Mouse (Mus musculus): ENCODE data around the gene Prss43. TPM values are rescaled to one million over a fixed set of nuclear protein-coding genes. Genes with fewer than 3 reads are reported as not detected.
"Not testable (repeated sequence)": the region's sequence is repeated elsewhere in the genome, so short reads cannot be mapped to it uniquely, and the experiment has no call there.

Gene Prss43
- polyA plus RNA-seq, 1 experiment from 2014 or later, result not detected

- no peaks in the 10 kb centered on the region for H3K36me3 ChIP-seq (ENCODE audit: control insufficient read depth, insufficient read depth, low read length)
- no peak overlapping the region for H3K27ac ChIP-seq (ENCODE audit: low read length)
- no peaks in the 10 kb centered on the region for H3K9me3 ChIP-seq (replicated peaks; ENCODE audit: control insufficient read depth, low read length)
- H3K4me2 ChIP-seq (ENCODE audit: low read depth, low read length), result no peak overlapping the region
- H3K27me3 ChIP-seq (ENCODE audit: control insufficient read depth, insufficient read depth, low read length), result no peaks in the 10 kb centered on the region
- no peaks in the 10 kb centered on the region for H3K4me1 ChIP-seq (ENCODE audit: control insufficient read depth, insufficient read depth, low read length)
- ATAC-seq (ENCODE audit: insufficient read depth, low FRiP score), result no peak
- no peak overlapping the region for H3K9ac ChIP-seq (ENCODE audit: low read length)
- no peak overlapping the region for H3K4me3 ChIP-seq (replicated peaks; ENCODE audit: low read length)
- 82% methylated on average over 10 of the region's 10 CpGs for WGBS
Observed at GRCm38 (mm10) chr9:110797013-110797412, 29.5 kb upstream of the Prss43 start.

DNA sequence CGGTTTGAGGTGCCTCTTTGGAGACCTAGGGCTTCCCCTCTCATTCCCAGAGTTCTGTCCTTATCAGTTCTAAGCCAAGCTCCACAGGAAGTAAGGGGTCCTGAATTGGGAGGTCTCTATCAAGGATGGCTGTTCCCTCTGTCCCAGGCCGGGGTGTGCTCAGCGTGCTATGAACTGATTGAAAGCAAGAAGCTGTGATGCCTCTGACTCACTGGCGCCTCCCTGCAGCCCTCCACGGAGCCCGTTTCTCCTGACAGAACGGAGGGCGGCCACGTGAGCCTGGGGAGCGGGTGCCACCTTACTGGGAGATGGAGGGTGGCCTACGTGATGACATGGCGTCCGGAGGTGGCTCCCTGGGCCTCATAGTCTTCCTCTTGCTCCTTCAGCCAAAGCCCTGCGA lies 28.6 kb upstream of the Prss43 start, which contains the start of gene Prss42:
Gene Prss42, plus strand, starts transcription at position 301 of the 400 bp plus-strand sequence.
- ATAC-seq (ENCODE audit: insufficient read depth, low FRiP score), result no peak
- H3K36me3 ChIP-seq (ENCODE audit: control insufficient read depth, insufficient read depth, low read length), result no peaks in the 10 kb centered on the region
- H3K27ac ChIP-seq (ENCODE audit: low read length), result no peak within 1 kb of the TSS
- H3K9ac ChIP-seq (ENCODE audit: low read length), result no peak within 1 kb of the TSS
- no peaks in the 10 kb centered on the region for H3K27me3 ChIP-seq (ENCODE audit: control insufficient read depth, insufficient read depth, low read length)
- H3K4me3 ChIP-seq (replicated peaks; ENCODE audit: low read length), result no peak within 1 kb of the TSS
- no peaks in the 10 kb centered on the region for H3K4me1 ChIP-seq (ENCODE audit: control insufficient read depth, insufficient read depth, low read length)
- H3K9me3 ChIP-seq (replicated peaks; ENCODE audit: control insufficient read depth, low read length), result no peaks in the 10 kb centered on the region
- WGBS, result 92% methylated on average over 14 of the region's 14 CpGs
- H3K4me2 ChIP-seq (ENCODE audit: low read depth, low read length), result no peak within 1 kb of the TSS

DNA sequence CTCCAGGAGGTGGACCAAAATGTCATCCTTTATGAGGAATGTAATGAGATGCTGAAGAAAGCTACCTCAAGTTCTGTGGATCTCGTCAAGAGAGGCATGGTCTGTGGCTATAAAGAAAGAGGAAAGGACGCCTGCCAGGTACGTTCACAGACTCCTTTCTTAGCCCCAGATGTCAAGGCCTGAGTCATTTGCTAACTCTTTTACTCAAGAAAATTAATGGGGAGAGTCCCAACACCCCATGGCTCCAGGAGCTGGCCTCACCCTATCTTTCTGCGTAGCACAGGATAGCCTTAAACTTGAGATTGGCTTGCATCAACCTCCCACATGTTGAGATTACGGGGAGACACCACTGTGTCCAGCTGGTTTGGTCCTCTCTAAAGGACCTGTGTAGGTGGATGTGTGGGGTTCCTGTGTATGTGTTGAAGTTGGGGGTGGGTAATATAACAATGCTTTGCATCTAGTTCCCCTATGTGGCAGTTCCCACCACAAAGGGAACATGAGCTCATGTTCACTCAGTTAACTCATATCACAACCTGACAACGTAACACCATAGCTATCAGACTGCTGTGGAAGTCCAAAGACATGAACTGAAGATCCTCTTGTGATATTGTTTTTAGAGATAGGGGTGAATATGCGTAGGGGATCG lies 25.5 kb upstream of the Prss43 start:
- H3K27ac ChIP-seq (ENCODE audit: low read length), result no peak overlapping the region
- 89% methylated on average over 8 of the region's 8 CpGs for WGBS
- H3K27me3 ChIP-seq (ENCODE audit: control insufficient read depth, insufficient read depth, low read length), result no peaks in the 10 kb centered on the region
- no peak overlapping the region for H3K9ac ChIP-seq (ENCODE audit: low read length)
- no peaks in the 10 kb centered on the region for H3K9me3 ChIP-seq (replicated peaks; ENCODE audit: control insufficient read depth, low read length)
- H3K4me2 ChIP-seq (ENCODE audit: low read depth, low read length), result no peak overlapping the region
- no peaks in the 10 kb centered on the region for H3K4me1 ChIP-seq (ENCODE audit: control insufficient read depth, insufficient read depth, low read length)
- no peak overlapping the region for H3K4me3 ChIP-seq (replicated peaks; ENCODE audit: low read length)
- H3K36me3 ChIP-seq (ENCODE audit: control insufficient read depth, insufficient read depth, low read length), result no peaks in the 10 kb centered on the region
- no peak for ATAC-seq (ENCODE audit: insufficient read depth, low FRiP score)

- no peaks in the 10 kb centered on the region for H3K9me3 ChIP-seq (replicated peaks; ENCODE audit: control insufficient read depth, low read length)
- 64% methylated on average over 4 of the region's 4 CpGs for WGBS
- no peak overlapping the region for H3K27ac ChIP-seq (ENCODE audit: low read length)
- H3K4me1 ChIP-seq (ENCODE audit: control insufficient read depth, insufficient read depth, low read length), result no peaks in the 10 kb centered on the region
- H3K36me3 ChIP-seq (ENCODE audit: control insufficient read depth, insufficient read depth, low read length), result no peaks in the 10 kb centered on the region
- no peak for ATAC-seq (ENCODE audit: insufficient read depth, low FRiP score)
- no peak overlapping the region for H3K4me2 ChIP-seq (ENCODE audit: low read depth, low read length)
- no peak overlapping the region for H3K4me3 ChIP-seq (replicated peaks; ENCODE audit: low read length)
- H3K9ac ChIP-seq (ENCODE audit: low read length), result no peak overlapping the region
- no peaks in the 10 kb centered on the region for H3K27me3 ChIP-seq (ENCODE audit: control insufficient read depth, insufficient read depth, low read length)
Observed at GRCm38 (mm10) chr9:110803294-110803693, 23.2 kb upstream of the Prss43 start.

DNA sequence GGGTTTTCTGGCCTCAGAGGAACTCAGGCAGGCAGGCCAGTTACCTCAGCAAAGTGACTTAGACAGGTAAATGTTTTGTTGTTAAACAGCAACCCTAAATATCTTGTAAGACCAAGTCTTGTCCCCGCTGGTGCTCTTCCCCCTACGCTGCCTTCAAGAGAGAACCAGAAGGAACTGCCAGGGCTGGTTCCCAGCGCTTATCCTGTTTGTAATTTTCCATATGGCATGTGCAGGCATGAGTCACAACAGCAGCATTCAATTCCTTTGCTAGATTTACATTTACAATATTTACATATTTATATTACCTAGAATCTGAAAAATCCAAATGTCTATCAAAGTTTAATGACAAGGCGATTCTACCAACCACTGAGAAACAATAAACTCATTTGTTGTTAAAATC lies 16.4 kb upstream of the Prss43 start:
- Histone ChIP-seq H3K27me3 (ENCODE audit: control insufficient read depth, insufficient read depth, low read length) (no peaks in the 10 kb centered on the region), H3K4me3 (replicated peaks; ENCODE audit: low read length) (no peak overlapping the region), H3K4me1 (ENCODE audit: control insufficient read depth, insufficient read depth, low read length) (no peaks in the 10 kb centered on the region), H3K36me3 (ENCODE audit: control insufficient read depth, insufficient read depth, low read length) (no peaks in the 10 kb centered on the region), H3K9me3 (replicated peaks; ENCODE audit: control insufficient read depth, low read length) (no peaks in the 10 kb centered on the region), H3K27ac (ENCODE audit: low read length) (no peak overlapping the region), H3K4me2 (ENCODE audit: low read depth, low read length) (no peak overlapping the region), H3K9ac (ENCODE audit: low read length) (no peak overlapping the region)
- 76% methylated on average over 4 of the region's 4 CpGs for WGBS
- no peak for ATAC-seq (ENCODE audit: insufficient read depth, low FRiP score)

- Histone ChIP-seq H3K27ac (ENCODE audit: low read length) (no peak within 1 kb of the TSS), H3K27me3 (ENCODE audit: control insufficient read depth, insufficient read depth, low read length) (no peaks in the 10 kb centered on the region), H3K4me1 (ENCODE audit: control insufficient read depth, insufficient read depth, low read length) (no peaks in the 10 kb centered on the region), H3K36me3 (ENCODE audit: control insufficient read depth, insufficient read depth, low read length) (no peaks in the 10 kb centered on the region), H3K9me3 (replicated peaks; ENCODE audit: control insufficient read depth, low read length) (no peaks in the 10 kb centered on the region), H3K4me2 (ENCODE audit: low read depth, low read length) (no peak within 1 kb of the TSS), H3K9ac (ENCODE audit: low read length) (no peak within 1 kb of the TSS), H3K4me3 (replicated peaks; ENCODE audit: low read length) (no peak within 1 kb of the TSS)
- no peak for ATAC-seq (ENCODE audit: insufficient read depth, low FRiP score)
- 53% methylated on average over 18 of the region's 18 CpGs for WGBS
Observed at GRCm38 (mm10) chr9:110813789-110814188, 12.7 kb upstream of the Prss43 start, which contains the start of gene Prss44. Gene Prss44, plus strand, starts transcription at chr9:110813994.

GRCm38 (mm10) chr9:110820546-110820945 lies 5.9 kb upstream of the Prss43 start:
- H3K27me3 ChIP-seq (ENCODE audit: control insufficient read depth, insufficient read depth, low read length); H3K36me3 ChIP-seq (ENCODE audit: control insufficient read depth, insufficient read depth, low read length); H3K9ac ChIP-seq (ENCODE audit: low read length); H3K4me2 ChIP-seq (ENCODE audit: low read depth, low read length); H3K4me3 ChIP-seq (replicated peaks; ENCODE audit: low read length); H3K27ac ChIP-seq (ENCODE audit: low read length); ATAC-seq (ENCODE audit: insufficient read depth, low FRiP score); H3K9me3 ChIP-seq (replicated peaks; ENCODE audit: control insufficient read depth, low read length); H3K4me1 ChIP-seq (ENCODE audit: control insufficient read depth, insufficient read depth, low read length): not testable (repeated sequence)

GRCm38 (mm10) chr9:110821436-110821835 lies 5.1 kb upstream of the Prss43 start:
- Histone ChIP-seq H3K4me2 (ENCODE audit: low read depth, low read length) (no peak overlapping the region), H3K9ac (ENCODE audit: low read length) (no peak overlapping the region), H3K27me3 (ENCODE audit: control insufficient read depth, insufficient read depth, low read length) (no peaks in the 10 kb centered on the region), H3K4me3 (replicated peaks; ENCODE audit: low read length) (no peak overlapping the region), H3K36me3 (ENCODE audit: control insufficient read depth, insufficient read depth, low read length) (no peaks in the 10 kb centered on the region), H3K27ac (ENCODE audit: low read length) (no peak overlapping the region), H3K9me3 (replicated peaks; ENCODE audit: control insufficient read depth, low read length) (no peaks in the 10 kb centered on the region), H3K4me1 (ENCODE audit: control insufficient read depth, insufficient read depth, low read length) (no peaks in the 10 kb centered on the region)
- 70% methylated on average over 7 of the region's 7 CpGs for WGBS
- ATAC-seq (ENCODE audit: insufficient read depth, low FRiP score), result no peak

DNA sequence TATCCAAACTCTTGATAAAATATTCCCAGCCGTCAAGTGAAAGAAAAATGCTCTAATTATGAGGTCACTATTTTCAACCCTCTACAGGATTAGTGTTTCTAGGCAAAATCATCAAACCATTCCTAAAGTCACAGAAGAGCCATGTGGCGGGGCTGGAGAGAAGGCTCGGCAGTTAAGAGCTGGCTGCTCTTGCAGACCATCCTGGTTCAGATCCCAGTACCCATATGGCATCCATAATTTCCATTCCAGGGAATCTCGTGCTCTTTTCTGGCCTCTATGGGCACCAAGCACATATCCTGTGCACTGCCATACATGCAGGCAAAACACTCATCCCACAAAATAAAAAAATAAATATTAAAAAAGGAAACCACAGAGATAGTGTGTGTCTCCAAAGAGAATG lies 1.1 kb upstream of the Prss43 start:
- Histone ChIP-seq H3K27me3 (ENCODE audit: control insufficient read depth, insufficient read depth, low read length) (no peaks in the 10 kb centered on the region), H3K4me2 (ENCODE audit: low read depth, low read length) (no peak overlapping the region), H3K27ac (ENCODE audit: low read length) (no peak overlapping the region), H3K36me3 (ENCODE audit: control insufficient read depth, insufficient read depth, low read length) (no peaks in the 10 kb centered on the region), H3K9me3 (replicated peaks; ENCODE audit: control insufficient read depth, low read length) (no peaks in the 10 kb centered on the region), H3K4me3 (replicated peaks; ENCODE audit: low read length) (no peak overlapping the region), H3K4me1 (ENCODE audit: control insufficient read depth, insufficient read depth, low read length) (no peaks in the 10 kb centered on the region), H3K9ac (ENCODE audit: low read length) (no peak overlapping the region)
- 71% methylated on average over 4 of the region's 4 CpGs for WGBS
- no peak for ATAC-seq (ENCODE audit: insufficient read depth, low FRiP score)

Measured in stomach, embryonic 16.5 days (tissue).